Mouse (Mus musculus) hindbrain, embryonic 16.5 days (tissue): ENCODE data around the gene Ccdc155. TPM values are rescaled to one million over a fixed set of nuclear protein-coding genes. Genes with fewer than 3 reads are reported as not detected.

Experiments used
- ATAC-seq: fragments of 200-750 bp; cut with Nextera tagmentation; 2 replicates; pipeline ENCODE4 v1.8.0; 2017; ENCODE audit warnings: moderate TSS enrichment, moderate library complexity
- H3K27ac ChIP-seq: fragments of 300-500 bp; sonication (generic); 2 replicates; pipeline ENCODE4 v1.5.1; 2014; ENCODE audit warnings: low read depth, mild to moderate bottlenecking, control low read depth, low read length, moderate library complexity
- H3K27me3 ChIP-seq: fragments of 300-500 bp; sonication (generic); replicated peaks from 2 replicates; pipeline ENCODE4 v1.6.1; 2014; ENCODE audit warnings: low read length; ENCODE audit not compliant: control insufficient read depth, insufficient read depth
- H3K36me3 ChIP-seq: fragments of 300-500 bp; sonication (generic); 2 replicates; pipeline ENCODE4 v1.6.1; 2014; ENCODE audit warnings: mild to moderate bottlenecking, low read length, moderate library complexity, mixed read lengths; ENCODE audit not compliant: control insufficient read depth, insufficient read depth
- H3K4me1 ChIP-seq: fragments of 300-500 bp; sonication (generic); 2 replicates; pipeline ENCODE4 v1.6.1; 2014; ENCODE audit warnings: low read depth, low read length; ENCODE audit not compliant: control insufficient read depth, insufficient read depth
- H3K4me2 ChIP-seq: fragments of 300-500 bp; sonication (generic); 2 replicates; pipeline ENCODE4 v1.6.1; 2014; ENCODE audit warnings: mild to moderate bottlenecking, low read length, control low read depth, moderate library complexity
- H3K4me3 ChIP-seq: fragments of 300-500 bp; sonication (generic); 2 replicates; pipeline ENCODE4 v1.5.1; 2014; ENCODE audit warnings: mild to moderate bottlenecking, low read length, control low read depth, moderate library complexity
- H3K9ac ChIP-seq: fragments of 300-500 bp; sonication (generic); 2 replicates; pipeline ENCODE4 v1.6.1; 2014; ENCODE audit warnings: low read depth, mild to moderate bottlenecking, control low read depth, low read length, moderate library complexity
- H3K9me3 ChIP-seq: fragments of 300-500 bp; sonication (generic); 2 replicates; pipeline ENCODE4 v1.6.1; 2014; ENCODE audit warnings: mild to moderate bottlenecking, low read length, moderate library complexity; ENCODE audit not compliant: control insufficient read depth
- WGBS: fragments of 180-500 bp; shearing (Covaris S2); extraction: QIAGEN DNeasy Blood & Tissue Kit; methylation state at CpG from one replicate; pipeline ENCODE4 v1.1.7; 2014; 5-methylcytosine and 5-hydroxymethylcytosine counted together
- polyA plus RNA-seq: library from polyadenylated mRNA; unstranded; fragments of >200 nt; fragmentation: Nextera tagmentation; extraction: Ambion mirVana; gene quantifications from 2 replicates; pipeline ENCODE4 v1.2.1, GENCODE M21; 2015

The Ccdc155 gene
- polyA plus RNA-seq, 1 experiment from 2014 or later = 0.54 TPM

GRCm38 (mm10) chr7:45235656-45236180, 31.0 kb upstream of the Ccdc155 start:
- H3K36me3 ChIP-seq = no peaks in the 10 kb centered on the region
- no peak for ATAC-seq
- H3K4me1 ChIP-seq = peaks cover 10% of the 10 kb centered on the region
- H3K27me3 ChIP-seq = peaks cover 5% of the 10 kb centered on the region
- no peak overlapping the region for H3K4me3 ChIP-seq
- no peaks in the 10 kb centered on the region for H3K9me3 ChIP-seq
- no peak overlapping the region for H3K9ac ChIP-seq
- peak overlapping the region; percentile 34; the same call in 1 of the 2 replicates for H3K4me2 ChIP-seq
- H3K27ac ChIP-seq = no peak overlapping the region
- WGBS = 35% methylated on average over 17 of the region's 17 CpGs

- Histone ChIP-seq H3K27me3 (peaks cover 5% of the 10 kb centered on the region), H3K9ac (no peak overlapping the region), H3K9me3 (no peaks in the 10 kb centered on the region), H3K36me3 (no peaks in the 10 kb centered on the region), H3K4me3 (no peak overlapping the region), H3K4me1 (peaks cover 8% of the 10 kb centered on the region), H3K4me2 (peak overlapping the region; percentile 34), H3K27ac (no peak overlapping the region)
- 7% methylated on average over 21 of the region's 21 CpGs for WGBS
- peak; percentile 58 for ATAC-seq
Observed at GRCm38 (mm10) chr7:45234922-45235571, 30.4 kb upstream of the Ccdc155 start.

DNA sequence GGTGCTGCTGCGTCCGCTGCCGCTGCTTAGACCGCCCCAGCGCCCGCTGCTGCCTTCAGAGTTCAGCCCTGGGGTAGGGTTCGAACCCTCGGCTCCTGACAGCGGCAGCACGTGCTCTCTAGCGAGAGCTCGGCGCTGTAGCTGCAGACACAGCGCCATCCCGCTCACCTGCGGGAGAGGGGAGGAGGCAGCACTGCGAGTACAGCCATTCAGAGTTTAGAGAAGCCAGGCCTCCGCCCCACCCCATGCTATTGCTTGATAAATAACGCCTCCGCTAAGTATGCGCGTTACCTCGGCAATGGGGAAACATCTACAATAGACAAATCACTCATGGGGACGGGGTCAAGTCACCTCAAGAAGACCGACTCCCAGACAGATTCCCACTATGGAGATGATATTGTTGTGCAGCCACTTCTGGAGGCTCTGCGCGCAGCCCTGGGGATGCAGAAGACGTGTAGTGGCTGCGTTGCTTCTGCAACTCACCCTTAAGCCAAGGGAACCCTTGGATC, 29.7 kb upstream of the Ccdc155 start:
- 8% methylated on average over 29 of the region's 29 CpGs for WGBS
- ATAC-seq = 0 out of 2 replicates have a peak, but pooled peaks have one; percentile 17
- peaks cover 5% of the 10 kb centered on the region for H3K27me3 ChIP-seq
- H3K4me1 ChIP-seq = peaks cover 8% of the 10 kb centered on the region
- no peak overlapping the region for H3K27ac ChIP-seq
- no peaks in the 10 kb centered on the region for H3K36me3 ChIP-seq
- H3K4me2 ChIP-seq = peak overlapping the region; percentile 10; the same call in 1 of the 2 replicates
- no peaks in the 10 kb centered on the region for H3K9me3 ChIP-seq
- no peak overlapping the region for H3K4me3 ChIP-seq
- peak overlapping the region; percentile 43 for H3K9ac ChIP-seq

DNA sequence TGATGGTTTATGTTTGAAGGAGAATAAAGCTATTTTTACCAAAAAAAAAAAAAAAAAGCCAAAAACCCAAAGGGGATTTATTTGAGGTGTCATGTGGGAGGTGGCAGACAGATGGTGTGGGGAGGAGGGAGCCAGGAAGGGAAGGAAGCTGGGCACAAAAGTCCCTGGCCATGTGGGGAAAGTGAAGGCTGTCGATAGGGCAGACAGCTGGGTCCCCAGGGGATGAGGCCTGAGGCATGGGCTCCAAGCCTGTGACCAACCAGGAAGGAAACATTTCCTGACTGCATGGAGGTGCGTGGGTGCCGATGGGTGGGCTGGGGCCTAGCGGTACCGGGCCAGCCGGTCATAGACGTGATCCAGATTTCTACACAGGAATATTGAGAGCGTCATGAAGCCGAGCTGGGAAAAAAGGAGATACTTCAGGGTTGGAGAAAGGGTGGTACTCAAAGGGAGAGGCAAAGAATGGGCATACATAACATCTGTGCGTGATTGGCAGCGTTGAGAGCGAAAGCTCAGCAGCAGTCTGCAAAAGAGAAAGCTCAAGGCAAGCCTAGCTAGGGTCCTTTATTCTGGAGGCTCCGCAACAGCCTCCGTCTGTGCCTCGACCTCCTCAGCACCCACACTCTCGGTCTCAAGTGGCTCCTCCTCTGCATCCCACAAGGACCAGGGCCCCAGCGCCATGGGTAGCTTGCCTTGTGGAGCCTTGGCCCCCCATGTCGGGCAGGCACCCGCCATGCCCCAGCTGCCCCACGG, 29.1 kb upstream of the Ccdc155 start:
- Histone ChIP-seq H3K27ac (no peak overlapping the region), H3K36me3 (no peaks in the 10 kb centered on the region), H3K4me3 (no peak overlapping the region), H3K9ac (peak overlapping the region; percentile 43), H3K9me3 (no peaks in the 10 kb centered on the region), H3K4me1 (peaks cover 8% of the 10 kb centered on the region), H3K4me2 (peak overlapping the region; percentile 10; the same call in 1 of the 2 replicates), H3K27me3 (peaks cover 2% of the 10 kb centered on the region; the same call in 1 of the 2 replicates)
- no peak for ATAC-seq
- WGBS = 26% methylated on average over 20 of the region's 20 CpGs

DNA sequence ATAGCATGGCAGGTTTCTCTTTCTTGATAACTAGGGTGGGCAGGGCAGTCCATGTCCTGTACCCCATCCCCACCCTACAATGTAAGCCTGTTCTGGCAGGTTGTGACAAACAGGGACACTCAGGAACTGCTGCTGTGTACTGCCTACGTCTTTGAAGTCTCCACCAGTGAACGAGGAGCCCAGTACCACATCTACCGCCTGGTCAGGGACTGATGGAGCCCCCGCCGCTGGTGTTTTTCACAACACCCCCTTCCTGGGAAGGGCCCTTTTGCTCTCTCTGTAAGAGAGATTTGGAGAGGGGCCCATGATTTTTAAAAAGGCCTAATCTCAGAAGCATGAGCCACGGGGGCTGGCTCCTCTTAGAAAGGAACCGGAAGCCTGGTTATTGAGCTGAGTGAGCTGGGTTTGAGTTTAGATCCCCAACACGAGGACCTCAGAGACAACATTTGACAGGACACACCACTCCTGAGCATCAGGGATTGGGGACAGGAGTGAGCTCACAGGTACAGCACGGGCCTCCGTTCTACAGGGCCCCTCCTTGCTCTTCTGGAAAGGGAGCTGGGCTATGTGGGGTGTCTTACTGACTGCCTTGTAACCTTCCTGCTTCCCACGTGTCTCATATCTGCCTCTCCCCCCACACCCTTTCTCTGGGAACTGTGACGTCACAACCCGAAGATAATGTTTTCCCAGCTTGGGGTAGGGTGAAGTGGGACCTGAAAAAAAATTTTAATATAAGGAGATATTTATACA, 28.2 kb upstream of the Ccdc155 start:
- no peak overlapping the region for H3K4me3 ChIP-seq
- no peak overlapping the region for H3K4me2 ChIP-seq
- no peaks in the 10 kb centered on the region for H3K36me3 ChIP-seq
- H3K9me3 ChIP-seq = no peaks in the 10 kb centered on the region
- H3K9ac ChIP-seq = no peak overlapping the region
- no peak overlapping the region for H3K27ac ChIP-seq
- H3K27me3 ChIP-seq = peaks cover 2% of the 10 kb centered on the region; the same call in 1 of the 2 replicates
- H3K4me1 ChIP-seq = peaks cover 8% of the 10 kb centered on the region
- no peak for ATAC-seq
- WGBS = 75% methylated on average over 13 of the region's 13 CpGs

DNA sequence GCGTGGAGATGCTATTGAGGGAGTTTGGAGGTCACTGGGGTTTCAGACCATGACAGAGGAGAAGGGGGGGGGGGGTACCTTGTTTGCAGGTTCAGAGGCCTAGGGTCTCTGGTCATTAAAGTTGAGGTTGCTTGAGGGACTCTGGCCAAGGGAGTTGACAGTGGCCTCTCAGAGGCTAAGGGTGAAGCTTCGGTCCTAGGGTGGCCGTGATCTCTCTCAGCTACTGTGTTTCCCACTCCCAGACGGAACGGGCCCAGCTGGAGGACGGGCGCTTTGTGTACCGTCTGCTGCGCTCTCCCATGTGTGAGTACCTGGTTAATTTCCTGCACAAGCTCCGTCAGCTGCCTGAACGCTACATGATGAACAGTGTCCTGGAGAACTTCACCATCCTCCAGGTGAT, 27.2 kb upstream of the Ccdc155 start:
- Histone ChIP-seq H3K4me3 (no peak overlapping the region), H3K36me3 (no peaks in the 10 kb centered on the region; the same call in 1 of the 2 replicates), H3K9ac (no peak overlapping the region), H3K9me3 (no peaks in the 10 kb centered on the region), H3K4me2 (no peak overlapping the region), H3K4me1 (peaks cover 8% of the 10 kb centered on the region), H3K27me3 (peaks cover 2% of the 10 kb centered on the region; the same call in 1 of the 2 replicates), H3K27ac (no peak overlapping the region)
- no peak for ATAC-seq
- 85% methylated on average over 11 of the region's 11 CpGs for WGBS

DNA sequence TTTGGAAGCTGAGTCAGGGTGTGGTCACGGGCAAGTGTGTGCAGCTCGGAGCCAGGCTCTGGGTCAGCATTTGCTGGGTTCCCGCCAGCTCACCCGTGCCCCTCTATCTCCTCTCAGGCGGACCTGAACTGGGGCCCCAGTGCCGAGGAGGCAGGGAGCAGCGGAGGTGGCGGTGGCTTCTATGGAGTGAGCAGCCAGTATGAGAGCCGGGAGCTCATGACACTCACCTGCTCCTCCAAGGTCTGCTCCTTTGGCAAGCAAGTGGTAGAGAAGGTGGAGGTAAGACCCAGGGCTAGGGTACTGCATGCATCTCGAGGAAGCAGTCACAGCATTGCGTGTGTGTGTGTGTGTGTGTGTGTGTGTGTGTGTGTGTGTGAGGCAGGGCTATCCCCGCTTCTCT, 26.5 kb upstream of the Ccdc155 start:
- no peak overlapping the region for H3K4me2 ChIP-seq
- ATAC-seq = no peak
- no peak overlapping the region for H3K4me3 ChIP-seq
- H3K27me3 ChIP-seq = peaks cover 2% of the 10 kb centered on the region; the same call in 1 of the 2 replicates
- no peak overlapping the region for H3K27ac ChIP-seq
- H3K4me1 ChIP-seq = peaks cover 8% of the 10 kb centered on the region
- H3K9ac ChIP-seq = no peak overlapping the region
- H3K36me3 ChIP-seq = no peaks in the 10 kb centered on the region; the same call in 1 of the 2 replicates
- 85% methylated on average over 12 of the region's 12 CpGs for WGBS
- no peaks in the 10 kb centered on the region for H3K9me3 ChIP-seq

DNA sequence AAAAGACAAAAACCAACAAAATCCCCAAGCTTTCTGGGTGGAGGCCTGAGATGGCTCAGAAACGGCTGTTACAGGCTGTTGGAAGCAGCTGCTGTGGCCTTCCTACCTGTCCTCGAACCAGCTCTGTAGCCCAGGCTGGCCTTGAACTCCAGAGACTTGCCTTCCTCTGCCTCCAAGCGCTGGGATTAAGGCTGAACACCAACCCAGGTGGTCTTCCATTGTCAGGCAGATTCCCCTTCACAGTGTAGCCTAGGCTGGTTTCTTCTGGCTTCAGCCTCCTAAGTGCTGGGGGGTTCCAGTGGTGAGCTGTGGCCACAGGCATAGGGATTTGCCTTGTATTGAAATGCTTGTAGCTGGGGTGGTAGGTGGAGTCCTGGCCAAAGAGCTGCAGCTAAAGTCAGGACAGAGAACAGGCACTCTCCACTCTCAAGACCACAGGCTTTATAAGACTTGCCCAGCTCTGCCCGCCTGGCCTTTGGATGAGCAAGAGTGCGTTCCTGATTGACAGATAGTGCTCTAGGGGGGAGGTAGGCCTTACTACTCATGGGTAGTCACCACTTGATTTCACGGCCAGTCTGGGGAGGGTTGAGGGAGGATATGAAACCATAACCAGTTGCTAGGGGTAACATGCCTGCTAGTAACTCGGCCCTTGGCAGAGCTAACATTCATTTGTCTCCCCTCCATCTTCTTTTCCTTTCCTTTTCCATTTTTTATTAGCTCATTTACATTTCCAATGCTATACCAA, 24.9 kb upstream of the Ccdc155 start:
- no peak for ATAC-seq
- H3K9me3 ChIP-seq = no peaks in the 10 kb centered on the region
- no peaks in the 10 kb centered on the region; the same call in 1 of the 2 replicates for H3K36me3 ChIP-seq
- no peak overlapping the region for H3K4me2 ChIP-seq
- no peaks in the 10 kb centered on the region for H3K27me3 ChIP-seq
- peaks cover 8% of the 10 kb centered on the region for H3K4me1 ChIP-seq
- no peak overlapping the region for H3K9ac ChIP-seq
- H3K4me3 ChIP-seq = no peak overlapping the region
- WGBS = 87% methylated on average over 7 of the region's 7 CpGs
- no peak overlapping the region for H3K27ac ChIP-seq
